Mouse (Mus musculus) liver, postnatal 0 days (tissue): ENCODE data around the gene Zfp106. TPM values are rescaled to one million over a fixed set of nuclear protein-coding genes. Genes with fewer than 3 reads are reported as not detected.

Experiments used
- ATAC-seq: fragments of 200-750 bp; cut with Nextera tagmentation; 2 replicates; pipeline ENCODE4 v1.8.0; 2017; ENCODE audit warnings: mild to moderate bottlenecking, moderate library complexity
- DNase-seq: peaks from one replicate; pipeline ENCODE4 v3.0.0-alpha.2; 2016
- H3K27ac ChIP-seq: fragments of 300-500 bp; sonication (generic); 2 replicates; pipeline ENCODE4 v1.5.1; 2014; ENCODE audit warnings: antibody characterized with exemption, moderate library complexity, mild to moderate bottlenecking, low read depth
- H3K27me3 ChIP-seq: fragments of 300-500 bp; sonication (generic); 2 replicates; pipeline ENCODE4 v1.6.1; 2014; ENCODE audit warnings: low read length, control low read depth, mixed read lengths; ENCODE audit not compliant: insufficient read depth
- H3K36me3 ChIP-seq: fragments of 300-500 bp; sonication (generic); replicated peaks from 2 replicates; pipeline ENCODE4 v1.6.1; 2014; ENCODE audit warnings: mild to moderate bottlenecking, control low read depth, low read length, moderate library complexity, mixed read lengths; ENCODE audit not compliant: insufficient read depth
- H3K4me1 ChIP-seq: fragments of 300-500 bp; sonication (generic); 2 replicates; pipeline ENCODE4 v1.6.1; 2014; ENCODE audit warnings: antibody characterized with exemption, mild to moderate bottlenecking, control low read depth; ENCODE audit not compliant: insufficient read depth
- H3K4me2 ChIP-seq: fragments of 300-500 bp; sonication (generic); 2 replicates; pipeline ENCODE4 v1.6.1; 2014; ENCODE audit warnings: low read depth, mild to moderate bottlenecking, low read length, moderate library complexity, mixed read lengths
- H3K4me3 ChIP-seq: fragments of 300-500 bp; sonication (generic); 2 replicates; pipeline ENCODE4 v1.5.1; 2014; ENCODE audit warnings: low read depth, low read length
- H3K9ac ChIP-seq: fragments of 300-500 bp; sonication (generic); replicated peaks from 2 replicates; pipeline ENCODE4 v1.6.1; 2014; ENCODE audit warnings: mild to moderate bottlenecking, moderate library complexity
- H3K9me3 ChIP-seq: fragments of 300-500 bp; sonication (generic); 2 replicates; pipeline ENCODE4 v1.6.1; 2016; ENCODE audit warnings: mild to moderate bottlenecking, control low read depth, low read length, mixed read lengths
- CTCF ChIP-seq: sonication (generic); IDR thresholded peaks from 2 replicates; pipeline ENCODE4 v1.5.1; 2016; ENCODE audit warnings: antibody characterized with exemption, low read depth
- EP300 ChIP-seq: IDR thresholded peaks from 2 replicates; pipeline ENCODE4 v1.6.1; 2016; ENCODE audit warnings: antibody characterized with exemption, low read depth, mild to moderate bottlenecking
- WGBS: fragments of 180-500 bp; shearing (Covaris S2); extraction: QIAGEN DNeasy Blood & Tissue Kit; methylation state at CpG from one replicate; pipeline ENCODE4 v1.1.7; 2014; ENCODE audit not compliant: insufficient replicate concordance; 5-methylcytosine and 5-hydroxymethylcytosine counted together
- polyA plus RNA-seq: library from polyadenylated mRNA; unstranded; fragments of >200 nt; fragmentation: Nextera tagmentation; extraction: Ambion mirVana; gene quantifications from 2 replicates; pipeline ENCODE4 v1.2.1, GENCODE M21; 2015

Zfp106 gene
- polyA plus RNA-seq, 1 experiment from 2014 or later, result 18.8 TPM

DNA sequence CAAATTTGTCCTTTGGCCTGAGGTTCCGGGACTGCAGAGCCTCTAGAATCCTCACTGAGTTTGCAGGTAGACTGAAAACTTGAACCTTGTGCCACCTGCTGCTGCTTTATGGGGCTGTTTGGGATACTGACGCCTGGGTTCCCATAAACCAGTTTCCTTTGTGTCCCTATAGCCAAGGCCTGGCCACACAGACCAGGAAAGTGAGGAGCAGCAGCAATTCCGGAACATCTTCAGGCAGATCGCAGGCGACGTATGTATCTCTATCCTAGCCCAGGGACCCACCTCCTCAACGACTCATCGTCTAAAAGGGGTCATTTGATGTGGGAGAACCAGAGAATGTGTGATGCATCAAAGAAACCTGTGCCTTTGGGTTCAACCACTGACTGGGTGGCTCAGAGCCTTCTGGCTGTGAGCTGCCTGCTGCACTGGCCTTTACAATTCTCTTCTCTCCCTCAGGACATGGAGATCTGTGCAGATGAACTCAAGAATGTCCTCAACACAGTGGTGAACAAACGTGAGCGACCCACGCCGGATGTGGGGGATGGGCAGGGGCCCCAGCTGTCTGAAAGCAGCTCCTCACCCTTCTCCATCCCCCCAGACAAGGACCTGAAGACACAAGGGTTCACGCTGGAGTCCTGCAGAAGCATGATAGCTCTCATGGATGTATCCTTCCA, 61.6 kb downstream of the Zfp106 start:
- Histone ChIP-seq H3K27me3 (no peaks in the 10 kb centered on the region), H3K9me3 (no peaks in the 10 kb centered on the region), H3K4me3 (no peak overlapping the region), H3K9ac (no peak overlapping the region), H3K27ac (no peak overlapping the region), H3K36me3 (peaks cover 5% of the 10 kb centered on the region; the same call in 1 of the 2 replicates), H3K4me1 (peaks cover 6% of the 10 kb centered on the region), H3K4me2 (no peak overlapping the region)
- 59% methylated on average over 13 of the region's 13 CpGs for WGBS
- ATAC-seq (no peak), DNase-seq (no peak)
- TF ChIP-seq EP300 (no peak), CTCF (no peak)

DNA sequence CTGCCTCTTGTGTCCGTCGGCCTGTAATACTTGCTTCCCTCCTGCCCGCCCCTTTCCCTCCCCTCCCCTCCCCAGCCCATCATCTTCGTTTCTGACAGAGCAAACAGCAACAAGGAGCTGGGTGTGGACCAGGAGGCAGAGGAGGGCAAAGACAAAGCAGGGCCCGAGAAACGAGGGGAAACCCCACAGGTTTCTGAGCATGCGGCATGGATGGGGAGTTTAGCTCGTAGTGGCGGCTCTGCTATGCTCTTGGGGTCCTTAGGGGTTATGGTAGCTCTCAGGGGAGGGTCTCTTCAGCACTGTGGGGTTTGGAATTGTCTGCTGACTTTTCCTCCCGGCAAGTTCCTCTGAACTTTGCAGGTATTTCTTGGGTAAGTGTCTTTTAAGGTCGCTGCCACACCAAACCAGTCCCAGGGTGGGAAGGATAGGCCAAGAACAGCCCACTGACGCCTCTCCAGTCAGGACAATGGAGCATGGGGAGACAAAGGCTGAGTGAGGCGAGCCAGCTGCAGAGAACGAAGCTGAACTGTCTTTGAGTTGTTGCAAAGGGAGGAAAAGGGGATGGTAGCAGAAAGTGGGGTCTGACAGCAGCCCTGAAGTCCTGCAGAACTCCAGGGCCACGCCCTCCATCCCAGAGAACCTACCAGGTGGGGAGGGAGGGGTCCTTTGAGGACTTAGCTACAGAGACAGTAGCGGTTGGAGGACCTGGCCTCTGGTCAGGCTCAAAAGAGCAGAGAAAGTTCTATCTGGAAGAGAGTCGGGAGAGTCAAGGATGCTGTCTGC, 62.3 kb downstream of the Zfp106 start:
- Histone ChIP-seq H3K4me3 (no peak overlapping the region), H3K27me3 (no peaks in the 10 kb centered on the region), H3K9me3 (no peaks in the 10 kb centered on the region), H3K36me3 (peaks cover 5% of the 10 kb centered on the region; the same call in 1 of the 2 replicates), H3K4me1 (peaks cover 6% of the 10 kb centered on the region), H3K4me2 (no peak overlapping the region), H3K27ac (no peak overlapping the region), H3K9ac (no peak overlapping the region)
- WGBS, result 43% methylated on average over 17 of the region's 17 CpGs
- ATAC-seq (no peak), DNase-seq (no peak)
- TF ChIP-seq CTCF, result no peak
- TF ChIP-seq EP300, result no peak

DNA sequence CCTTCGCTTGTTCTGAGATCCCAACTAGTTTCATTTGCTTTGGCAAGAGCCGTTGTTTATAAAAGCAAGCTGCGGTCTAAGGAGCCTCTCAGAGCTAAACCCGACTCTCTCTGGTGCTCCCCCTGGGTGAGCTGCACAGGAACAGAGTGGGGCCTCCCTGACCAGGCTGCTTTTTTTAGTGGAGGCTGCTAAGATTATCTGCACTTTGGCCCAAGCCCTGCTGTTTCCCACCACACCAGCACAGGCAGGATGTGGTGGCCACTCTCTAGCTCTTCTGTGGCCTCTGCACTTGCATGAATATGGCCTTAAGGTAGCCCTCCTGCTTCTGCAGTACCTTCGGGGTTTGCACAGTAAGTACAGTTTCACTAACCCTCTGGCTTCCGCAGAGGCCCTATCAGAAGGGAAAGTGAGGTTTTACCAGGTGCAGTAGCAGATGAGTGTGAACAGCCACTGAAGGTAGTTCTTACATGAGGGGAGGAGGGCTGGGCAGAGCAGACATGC, 63.6 kb downstream of the Zfp106 start:
- TF ChIP-seq CTCF, result no peak
- TF ChIP-seq EP300, result no peak
- ATAC-seq, result peak; percentile 69
- H3K9me3 ChIP-seq, result no peaks in the 10 kb centered on the region
- H3K27me3 ChIP-seq, result no peaks in the 10 kb centered on the region
- DNase-seq, result peak; percentile 19
- 13% methylated on average over 6 of the region's 6 CpGs for WGBS
- H3K27ac ChIP-seq, result peak overlapping the region; percentile 44; the same call in 1 of the 2 replicates
- no peak overlapping the region for H3K4me3 ChIP-seq
- H3K4me2 ChIP-seq, result peak overlapping the region; percentile 15; the same call in 1 of the 2 replicates
- peak overlapping the region; percentile 48; the same call in 1 of the 2 replicates for H3K9ac ChIP-seq
- H3K36me3 ChIP-seq, result 0 out of 2 replicates have a peak, but pooled peaks cover 3% of the 10 kb centered on the region
- peaks cover 6% of the 10 kb centered on the region for H3K4me1 ChIP-seq

DNA sequence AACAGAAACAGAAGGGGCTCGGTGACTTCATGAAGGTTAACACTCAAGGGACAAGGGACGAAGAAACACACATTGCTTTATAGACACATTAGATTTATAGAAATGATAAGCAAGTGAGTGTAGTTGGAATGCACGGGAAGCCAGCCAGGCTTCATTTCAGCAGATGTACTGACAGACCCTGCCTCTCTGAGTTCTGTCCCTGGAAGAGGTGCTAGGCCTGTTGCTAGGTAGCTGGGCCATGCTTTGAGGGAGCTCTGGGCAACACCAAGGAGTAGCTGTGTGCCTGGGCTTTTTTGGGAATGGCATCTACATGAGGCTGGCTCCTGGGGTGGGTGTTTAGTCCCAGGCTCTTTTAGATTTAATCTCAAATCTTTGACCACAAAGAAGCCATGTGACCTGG, 67.1 kb downstream of the Zfp106 start:
- Histone ChIP-seq H3K9ac (no peak overlapping the region), H3K4me2 (no peak overlapping the region), H3K27me3 (no peaks in the 10 kb centered on the region), H3K36me3 (no peaks in the 10 kb centered on the region), H3K4me1 (peaks cover 6% of the 10 kb centered on the region), H3K27ac (no peak overlapping the region), H3K4me3 (no peak overlapping the region), H3K9me3 (no peaks in the 10 kb centered on the region)
- no peak for ATAC-seq
- no peak for DNase-seq
- WGBS, result 68% methylated on average over 3 of the region's 3 CpGs
- TF ChIP-seq EP300, result no peak
- no peak for TF ChIP-seq CTCF

DNA sequence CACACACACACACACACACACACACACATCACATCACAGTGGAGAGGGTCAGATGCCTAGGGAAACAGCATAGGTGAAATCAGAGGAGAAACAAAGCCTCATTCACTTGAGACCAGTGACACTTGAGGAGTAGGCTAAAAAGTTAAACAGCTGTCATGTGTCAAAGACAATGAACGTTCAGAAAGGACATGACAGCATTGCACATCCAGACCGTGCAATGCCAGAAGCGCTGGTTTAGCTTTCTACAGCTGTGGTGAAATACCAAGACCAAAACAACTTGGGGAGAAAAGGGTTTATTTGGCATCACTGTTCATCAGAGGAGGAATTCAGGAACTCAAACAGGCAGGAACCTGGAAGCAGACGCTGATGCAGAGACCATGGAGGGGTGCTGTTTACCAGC, 70.4 kb downstream of the Zfp106 start:
- H3K4me1 ChIP-seq, result no peaks in the 10 kb centered on the region
- DNase-seq (no peak), ATAC-seq (no peak)
- no peak overlapping the region for H3K4me2 ChIP-seq
- 57% methylated on average over 4 of the region's 4 CpGs for WGBS
- H3K4me3 ChIP-seq, result no peak overlapping the region
- H3K27me3 ChIP-seq, result no peaks in the 10 kb centered on the region
- no peak overlapping the region for H3K27ac ChIP-seq
- H3K9me3 ChIP-seq, result no peaks in the 10 kb centered on the region
- H3K9ac ChIP-seq, result no peak overlapping the region
- H3K36me3 ChIP-seq, result no peaks in the 10 kb centered on the region
- TF ChIP-seq CTCF, result no peak
- TF ChIP-seq EP300, result no peak

DNA sequence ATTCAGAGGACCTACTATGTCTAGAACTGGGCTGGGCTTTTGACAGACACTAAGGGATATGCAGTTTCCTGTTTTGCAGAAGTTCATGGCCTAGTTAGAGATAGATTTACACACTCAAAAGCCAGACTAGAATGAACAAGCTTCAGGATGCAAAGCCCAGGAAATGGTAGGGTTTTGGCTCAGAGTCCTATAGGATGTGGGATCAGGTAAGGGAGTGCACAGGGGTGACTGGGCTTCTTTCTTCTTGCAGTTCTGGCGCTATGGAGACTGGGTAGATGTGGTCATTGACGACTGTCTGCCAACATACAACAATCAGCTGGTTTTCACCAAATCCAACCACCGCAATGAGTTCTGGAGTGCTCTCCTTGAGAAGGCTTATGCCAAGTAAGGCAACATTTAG, 79.4 kb downstream of the Zfp106 start:
- Histone ChIP-seq H3K36me3 (no peaks in the 10 kb centered on the region), H3K27ac (no peak overlapping the region), H3K9ac (no peak overlapping the region), H3K9me3 (no peaks in the 10 kb centered on the region), H3K4me2 (no peak overlapping the region), H3K4me3 (no peak overlapping the region), H3K27me3 (no peaks in the 10 kb centered on the region), H3K4me1 (no peaks in the 10 kb centered on the region; the same call in 1 of the 2 replicates)
- TF ChIP-seq EP300 (no peak), CTCF (no peak)
- no peak for DNase-seq
- ATAC-seq, result no peak
- 84% methylated on average over 3 of the region's 3 CpGs for WGBS
